Mouse (Mus musculus): ENCODE results near the gene Mx1.

- TF ChIP-seq CTCF (conservative IDR thresholded peaks at IDR 0.05 in 1 of 2, IDR thresholded peaks at IDR 0.05 in 1 of 2; ENCODE audit: low read depth in 2 of 2, low read length in 2 of 2) (no peak), E2F4 (IDR thresholded peaks at IDR 0.05; ENCODE audit: insufficient replicate concordance, low read depth, low read length) (no peak), POLR2A (IDR thresholded peaks at IDR 0.05; ENCODE audit: low read depth, low read length) (no peak), USF2 (conservative IDR thresholded peaks at IDR 0.05; ENCODE audit: low read depth, low read length) (no peak), NELFE (IDR thresholded peaks at IDR 0.05; ENCODE audit: low read depth, low read length) (no peak), POLR2AphosphoS2 (IDR thresholded peaks at IDR 0.05; ENCODE audit: low read depth, low read length) (no peak), JUND (conservative IDR thresholded peaks at IDR 0.05; ENCODE audit: low read depth, low read length) (no peak), PAX5 (IDR thresholded peaks at IDR 0.05; ENCODE audit: low read length) (no peak), JUN (IDR thresholded peaks at IDR 0.05; ENCODE audit: insufficient read depth, low read depth, low read length) (no peak), TCF12 (IDR thresholded peaks at IDR 0.05; ENCODE audit: low read depth, low read length) (no peak), CHD2 (IDR thresholded peaks at IDR 0.05; ENCODE audit: low read length) (no peak), ELF1 (IDR thresholded peaks at IDR 0.05; ENCODE audit: low read depth, low read length) (no peak)
These were observed 35.0 kb upstream of the Mx1 start for GRCm38 (mm10) chr16:97497682-97498081.
